7 mouse cellular contexts compared by ENCODE assay signal in the genomic region with DNA sequence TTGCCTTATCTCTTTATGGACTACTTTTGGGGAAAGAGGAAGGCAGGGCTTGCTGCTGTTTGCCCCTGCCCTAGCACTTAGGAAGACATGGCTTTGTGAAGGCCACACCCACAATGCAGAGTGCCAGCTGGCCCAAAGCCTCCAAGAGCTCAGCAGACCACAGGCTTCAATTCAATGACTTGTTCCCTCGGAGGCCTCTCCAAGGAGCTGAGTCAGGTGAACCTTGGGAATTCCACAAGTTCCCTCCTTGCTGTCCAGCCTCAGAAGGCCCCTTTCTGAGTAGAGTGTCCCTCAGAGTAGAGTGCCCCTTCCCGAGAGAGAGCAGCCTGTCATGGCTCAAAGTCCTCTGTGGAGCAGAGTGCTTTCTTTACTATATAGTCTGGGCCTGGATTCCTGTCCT.
DNase-seq lines count a peak whose midpoint lies in the region; ATAC-seq and TF ChIP-seq lines count a peak whose summit lies in the region.

No protein-coding gene starts in this region.

- peak; percentile 91 for DNase-seq in NIH3T3 (ENCODE audit: low read depth)
- peak; percentile 87 for DNase-seq in adrenal gland, postnatal 14 days
- peak; percentile 86 for DNase-seq in kidney, postnatal 14 days
- DNase-seq in layer of hippocampus, adult 2 months (ENCODE audit: low spot score in 2 of 2): no peak

- ATAC-seq in heart, embryonic 14.5 days (ENCODE audit: insufficient number of reproducible peaks, insufficient read depth, low FRiP score, low read depth): no peak
- ATAC-seq in megakaryocyte progenitor cell, adult 5-6 weeks (replicated peaks; ENCODE audit: poor library complexity): peak; percentile 74
- ATAC-seq in frontal cortex, adult (ENCODE audit: low TSS enrichment): no peak

- H3K4me2 ChIP-seq in heart, embryonic 14.5 days (ENCODE audit: low read length): peak overlapping the region; percentile 36; the same call in 1 of the 2 replicates

- WGBS in heart, embryonic 14.5 days: 7% methylated on average over 2 of the region's 2 CpGs

- H3K27me3 ChIP-seq in heart, embryonic 14.5 days (ENCODE audit: control insufficient read depth, insufficient read depth, low read length): no peaks in the 10 kb centered on the region

- H3K27ac ChIP-seq in heart, embryonic 14.5 days (replicated peaks in 1 of 2; ENCODE audit: control insufficient read depth in 1 of 2, insufficient read depth in 1 of 2, low read depth in 2 of 2, low read length in 2 of 2): 0 out of 4 replicates have a peak overlapping the region, but pooled peaks of 1 of the 2 experiments have one; percentile 41
- H3K27ac ChIP-seq in layer of hippocampus, adult 2 months: no peak overlapping the region

- no peaks in the 10 kb centered on the region for H3K9me3 ChIP-seq in heart, embryonic 14.5 days (ENCODE audit: control insufficient read depth, low read length)

- peaks cover 22 to 29% of the 10 kb centered on the region in 2 experiments for H3K4me1 ChIP-seq in heart, embryonic 14.5 days (ENCODE audit: control insufficient read depth in 2 of 2, insufficient read depth in 2 of 2, low read length in 2 of 2)

- no peak overlapping the region for H3K9ac ChIP-seq in heart, embryonic 14.5 days (ENCODE audit: low read length)

- no peaks in the 10 kb centered on the region for H3K36me3 ChIP-seq in heart, embryonic 14.5 days (ENCODE audit: control insufficient read depth, insufficient read depth, low read length)

- no peak overlapping the region for H3K4me3 ChIP-seq in heart, embryonic 14.5 days (ENCODE audit: control insufficient read depth in 1 of 2, insufficient read depth in 1 of 2, low read depth in 1 of 2, low read length in 2 of 2)
- H3K4me3 ChIP-seq in layer of hippocampus, adult 2 months: no peak overlapping the region

- TF ChIP-seq CTCF in layer of hippocampus, adult 2 months (conservative IDR thresholded peaks at IDR 0.05): no peak

Comparison
In these comparisons a context has a peak if more than half of its experiments do, and no peak if none do; other contexts are left out.
1. DNase-seq: peak in NIH3T3 (single experiment), adrenal gland, postnatal 14 days (single experiment) and kidney, postnatal 14 days (single experiment); none in layer of hippocampus, adult 2 months (0 of 2).